In the genomic region with DNA sequence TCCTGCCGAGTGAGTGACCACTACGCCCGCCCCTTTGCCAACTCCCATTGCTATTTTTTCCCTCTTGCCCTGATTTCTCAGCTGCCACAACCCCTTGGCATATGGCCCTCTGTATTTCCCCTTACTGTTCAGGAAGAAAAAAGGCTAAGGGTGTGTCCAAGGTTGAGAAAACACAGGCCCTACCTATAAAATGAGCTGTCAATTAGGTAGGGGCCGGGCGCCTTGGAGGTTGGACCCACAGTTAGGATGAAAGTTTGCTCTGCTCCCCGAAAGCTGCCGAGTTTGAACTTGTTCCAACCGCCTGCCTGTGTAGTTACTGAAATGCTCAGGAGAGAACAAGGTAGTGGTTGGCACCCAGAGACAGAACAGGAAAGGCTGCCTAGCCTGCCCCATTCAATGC, we compare ENCODE assay signal across 28 mouse cellular contexts. TPM values are rescaled to one million over a fixed set of nuclear protein-coding genes. Genes with fewer than 3 reads are reported as not detected.
A peak's percentile ranks its signal among the peaks of the same experiment; 100 is the strongest.
DNase-seq lines count a peak whose midpoint lies in the region; ATAC-seq lines count a peak whose summit lies in the region.
"Had no signal": no experiment of that assay in that cellular context is flagged by ENCODE, and none has a peak within 500 bp of the region (broad histone marks: within the 10 kb centered on the region; RNA-seq: fewer than 3 reads in every experiment).

No protein-coding gene starts in this region.

- peak overlapping the region; percentile 69 for H3K27ac ChIP-seq in stomach, embryonic 16.5 days (ENCODE audit: low read length)
- H3K27ac ChIP-seq: forebrain, embryonic 10.5 days; forebrain, embryonic 13.5 days; gastrocnemius, adult 2 months; heart, embryonic 15.5 days; hindbrain, embryonic 10.5 days; hindbrain, embryonic 13.5 days had no signal

- no peaks in the 10 kb centered on the region for H3K9me3 ChIP-seq in stomach, embryonic 16.5 days (replicated peaks; ENCODE audit: control insufficient read depth, low read length)
- H3K9me3 ChIP-seq: forebrain, embryonic 10.5 days; forebrain, embryonic 13.5 days; heart, embryonic 12.5 days; heart, embryonic 15.5 days; hindbrain, embryonic 10.5 days; hindbrain, embryonic 13.5 days had no signal

- peaks cover 1% of the 10 kb centered on the region; the same call in 1 of the 2 replicates for H3K4me1 ChIP-seq in stomach, embryonic 16.5 days (ENCODE audit: control insufficient read depth, insufficient read depth, low read length)
- H3K4me1 ChIP-seq: heart, embryonic 12.5 days had no signal

- ATAC-seq in stomach, embryonic 16.5 days (ENCODE audit: insufficient read depth, low FRiP score), result peak; percentile 59; the same call in 1 of the 2 replicates
- ATAC-seq: forebrain, embryonic 13.5 days; forebrain, embryonic 16.5 days; hindbrain, embryonic 16.5 days had no signal

- H3K4me2 ChIP-seq in stomach, embryonic 16.5 days (ENCODE audit: low read depth, low read length), result no peak overlapping the region
- H3K4me2 ChIP-seq: forebrain, embryonic 13.5 days; heart, embryonic 12.5 days; heart, embryonic 15.5 days; hindbrain, embryonic 13.5 days had no signal

- peak; percentile 23 for DNase-seq in urinary bladder, postnatal 14 days (ENCODE audit: low spot score)
- no peak for DNase-seq in urinary bladder, adult 2 months (ENCODE audit: low spot score)
- DNase-seq in large intestine, adult 2 months (ENCODE audit: low read depth, low spot score), result peak; percentile 89
- DNase-seq in B cell, adult 2 months, result no peak
- no peak for DNase-seq in spleen, postnatal 14 days (ENCODE audit: low spot score in 2 of 2)
- DNase-seq in cerebellum, postnatal 4 days (ENCODE audit: low spot score in 2 of 2), result no peak
- DNase-seq: adrenal gland, adult 2 months; adrenal gland, postnatal 14 days; cerebellum, adult 11 months; cerebellum, adult 8-10 months; cerebellum, postnatal 10 days; cerebellum, postnatal 36 days; gastrocnemius, adult 2 months; gastrocnemius, postnatal 14 days; heart, adult 11 months; heart, postnatal 10 days; heart, postnatal 36 days had no signal

- 0 out of 2 replicates have a peak, but pooled peaks cover 3% of the 10 kb centered on the region for H3K27me3 ChIP-seq in stomach, embryonic 16.5 days (ENCODE audit: control insufficient read depth, insufficient read depth, low read length)

- H3K36me3 ChIP-seq in stomach, embryonic 16.5 days (ENCODE audit: control insufficient read depth, insufficient read depth, low read length), result no peaks in the 10 kb centered on the region
- H3K36me3 ChIP-seq: forebrain, embryonic 10.5 days; heart, embryonic 12.5 days; heart, embryonic 15.5 days; hindbrain, embryonic 10.5 days; hindbrain, embryonic 13.5 days had no signal

- 24% methylated on average over 8 of the region's 8 CpGs for WGBS in large intestine, adult 2 months
- 60% methylated on average over 8 of the region's 8 CpGs for WGBS in stomach, embryonic 16.5 days

- H3K9ac ChIP-seq in stomach, embryonic 16.5 days (ENCODE audit: low read length), result no peak overlapping the region
- H3K9ac ChIP-seq: forebrain, embryonic 13.5 days; heart, embryonic 12.5 days; heart, embryonic 15.5 days; hindbrain, embryonic 13.5 days had no signal

- H3K4me3 ChIP-seq in stomach, embryonic 16.5 days (replicated peaks; ENCODE audit: low read length), result no peak overlapping the region
- H3K4me3 ChIP-seq: forebrain, embryonic 10.5 days; forebrain, embryonic 13.5 days; gastrocnemius, adult 2 months; heart, embryonic 12.5 days; heart, embryonic 15.5 days; hindbrain, embryonic 10.5 days; hindbrain, embryonic 13.5 days had no signal

RNA-seq across cellular contexts. Expression of a gene that starts 2.3 kb away (rescaled TPM):
- 0.04 TPM in 2 replicates for polyA plus RNA-seq in urinary bladder, adult 2 months (2012; rRNA removed)
- polyA plus RNA-seq in large intestine, adult 2 months (2012; rRNA removed), result 0.10 TPM in 1 of 2 replicates, not detected in the other
- polyA plus RNA-seq in stomach, embryonic 16.5 days (2015; fragmentation: Nextera tagmentation; extraction: Ambion mirVana), result 0.21 and 0.58 TPM in 2 replicates
- polyA plus RNA-seq: adrenal gland, adult 2 months; embryonic facial prominence, embryonic 11.5 days; forebrain, embryonic 10.5 days; heart, embryonic 12.5 days had no signal

RNA-seq across cellular contexts. Expression of a gene that starts 24.1 kb away (rescaled TPM):
- 0.03 TPM in 1 of 2 replicates, not detected in the other for polyA plus RNA-seq in urinary bladder, adult 2 months (2012; rRNA removed)
- not detected in 2 replicates for polyA plus RNA-seq in large intestine, adult 2 months (2012; rRNA removed)
- polyA plus RNA-seq in stomach, embryonic 16.5 days (2015; fragmentation: Nextera tagmentation; extraction: Ambion mirVana), result 0.25 TPM in 1 of 2 replicates, not detected in the other
- polyA plus RNA-seq: adrenal gland, adult 2 months; embryonic facial prominence, embryonic 11.5 days; forebrain, embryonic 10.5 days; forebrain, embryonic 13.5 days; heart, embryonic 12.5 days; heart, embryonic 15.5 days; hindbrain, embryonic 10.5 days; hindbrain, embryonic 13.5 days; hindbrain, embryonic 16.5 days had no signal

RNA-seq across cellular contexts. Expression of a gene that starts 58.3 kb away (rescaled TPM):
- polyA plus RNA-seq in urinary bladder, adult 2 months (2012; rRNA removed), result 1.5 and 1.7 TPM in 2 replicates
- polyA plus RNA-seq in large intestine, adult 2 months (2012; rRNA removed), result 0.27 TPM in 1 of 2 replicates, not detected in the other
- not detected in 2 replicates for polyA plus RNA-seq in stomach, embryonic 16.5 days (2015; fragmentation: Nextera tagmentation; extraction: Ambion mirVana)
- polyA plus RNA-seq: adrenal gland, adult 2 months; embryonic facial prominence, embryonic 11.5 days; embryonic facial prominence, embryonic 14.5 days; forebrain, embryonic 10.5 days; forebrain, embryonic 13.5 days; heart, embryonic 12.5 days; heart, embryonic 15.5 days; hindbrain, embryonic 10.5 days; hindbrain, embryonic 13.5 days; hindbrain, embryonic 16.5 days had no signal

Comparison
In these comparisons a context has a peak if more than half of its experiments do, and no peak if none do; other contexts are left out.
1. DNase-seq: peak in urinary bladder, postnatal 14 days (single experiment) and large intestine, adult 2 months (single experiment); none in urinary bladder, adult 2 months (single experiment), B cell, adult 2 months (0 of 2), spleen, postnatal 14 days (0 of 2) and cerebellum, postnatal 4 days (0 of 2).